Mouse (Mus musculus) CH12.LX (cell line): ENCODE measurements at regions not wholly inside any gene's neighbourhood (a gene's known extent, or its start where the extent isn't known, plus 50 kb on each side); places are given as distances from the start of the nearest gene placed in this dataset.

Source experiments
- CTCF ChIP-seq, 2 experiments: IDR thresholded peaks in 1 of 2; conservative IDR thresholded peaks in 1 of 2; 2 replicates each; pipeline ENCODE4 v1.5.1; 2011 to 2012; ENCODE audit warnings: low read depth in 2 of 2, low read length in 2 of 2, improper control_type of control experiment in 1 of 2, inconsistent platforms in 1 of 2, mild to moderate bottlenecking in 1 of 2, moderate library complexity in 1 of 2
- E2F4 ChIP-seq: IDR thresholded peaks from 2 replicates; pipeline ENCODE4 v1.6.1; 2011; ENCODE audit warnings: low read depth, low read length, improper control_type of control experiment; ENCODE audit not compliant: insufficient replicate concordance
- MAFK ChIP-seq: IDR thresholded peaks from 2 replicates; pipeline ENCODE4 v1.6.1; 2011; ENCODE audit warnings: low read length, improper control_type of control experiment; ENCODE audit not compliant: insufficient replicate concordance
- MAX ChIP-seq: IDR thresholded peaks from 2 replicates; pipeline ENCODE4 v1.6.1; 2011; ENCODE audit warnings: low read length, improper control_type of control experiment
- POLR2A ChIP-seq: IDR thresholded peaks from 2 replicates; pipeline ENCODE4 v1.6.1; 2011; ENCODE audit warnings: low read depth, mild to moderate bottlenecking, improper control_type of control experiment, low read length

DNA sequence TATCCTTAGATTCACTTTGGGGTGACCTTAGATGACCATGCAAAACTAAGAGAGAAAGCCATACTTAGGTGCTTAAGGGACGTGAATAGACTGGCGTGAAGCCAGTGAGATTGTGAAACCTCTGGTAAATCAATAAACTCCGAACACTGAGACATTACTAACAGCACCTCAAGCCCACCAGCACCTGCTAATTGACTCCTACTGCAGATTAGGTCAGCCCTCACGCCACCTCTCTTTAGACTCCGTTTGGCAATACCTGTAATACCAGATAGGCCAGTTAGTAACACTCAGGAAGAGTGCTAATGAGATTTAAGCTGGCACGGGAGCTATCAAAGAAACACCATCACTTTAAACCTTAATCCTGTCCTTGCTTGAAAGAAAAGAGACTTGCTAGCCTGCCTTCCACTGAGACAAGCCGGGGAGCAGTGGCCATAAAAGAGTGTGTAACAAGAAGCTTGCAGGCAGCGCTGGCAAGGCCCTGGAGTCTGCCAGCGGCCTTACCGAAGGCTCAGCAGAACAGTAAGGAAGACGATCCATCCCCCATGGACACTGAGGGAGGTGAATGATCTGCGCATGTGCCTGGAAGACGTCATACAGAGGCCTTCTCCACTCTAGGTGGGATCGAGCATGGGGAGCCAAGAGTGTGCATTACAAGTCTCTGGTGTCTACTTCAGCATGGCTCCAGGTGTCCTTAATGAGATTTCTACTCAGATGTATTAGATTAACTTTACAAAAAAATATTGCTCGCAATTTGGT is 124.0 kb upstream of the Dyrk2 start:
- TF ChIP-seq CTCF (conservative IDR thresholded peaks at IDR 0.05 in 1 of 2, IDR thresholded peaks at IDR 0.05 in 1 of 2; ENCODE audit: low read depth in 2 of 2, low read length in 2 of 2) (no peak), E2F4 (no peak), POLR2A (no peak), MAFK (no peak), MAX (no peak)
